Mouse (Mus musculus): ENCODE data around the gene Fgf11. TPM values are rescaled to one million over a fixed set of nuclear protein-coding genes. Genes with fewer than 3 reads are reported as not detected.

Gene Fgf11
- polyA plus RNA-seq, 1 experiment from 2014 or later, result 4.3 TPM

GRCm38 (mm10) chr11:69757303-69758089, 44.2 kb downstream of the Fgf11 start:
- H3K9ac ChIP-seq, result peak overlapping the region; percentile 86
- H3K4me2 ChIP-seq (replicated peaks), result peak overlapping the region; percentile 61
- H3K4me1 ChIP-seq (replicated peaks; ENCODE audit: control insufficient read depth, insufficient read depth, low read length), result peaks cover 51% of the 10 kb centered on the region
- H3K27ac ChIP-seq, result peak overlapping the region; percentile 99
- no peaks in the 10 kb centered on the region for H3K36me3 ChIP-seq (replicated peaks; ENCODE audit: control insufficient read depth, insufficient read depth)
- ATAC-seq (ENCODE audit: low FRiP score) (no peak), DNase-seq (ENCODE audit: low spot score) (no peak)
- H3K27me3 ChIP-seq (ENCODE audit: control insufficient read depth, insufficient read depth, low read length), result no peaks in the 10 kb centered on the region
- H3K4me3 ChIP-seq (replicated peaks; ENCODE audit: low read length), result peak overlapping the region; percentile 49
- WGBS, result 48% methylated on average over 9 of the region's 9 CpGs
- no peaks in the 10 kb centered on the region for H3K9me3 ChIP-seq (ENCODE audit: control insufficient read depth, low read length)

GRCm38 (mm10) chr11:69754701-69755100, 47.0 kb downstream of the Fgf11 start:
- peak overlapping the region; percentile 61 for H3K4me2 ChIP-seq (replicated peaks)
- peaks cover 42% of the 10 kb centered on the region for H3K4me1 ChIP-seq (replicated peaks; ENCODE audit: control insufficient read depth, insufficient read depth, low read length)
- H3K4me3 ChIP-seq (replicated peaks; ENCODE audit: low read length), result no peak overlapping the region
- no peak overlapping the region for H3K27ac ChIP-seq
- peak overlapping the region; percentile 38; the same call in 1 of the 2 replicates for H3K9ac ChIP-seq
- ATAC-seq (ENCODE audit: low FRiP score) (no peak), DNase-seq (ENCODE audit: low spot score) (peak; percentile 80)
- no peaks in the 10 kb centered on the region for H3K9me3 ChIP-seq (ENCODE audit: control insufficient read depth, low read length)
- WGBS, result 60% methylated on average over 3 of the region's 3 CpGs
- no peaks in the 10 kb centered on the region for H3K36me3 ChIP-seq (replicated peaks; ENCODE audit: control insufficient read depth, insufficient read depth)
- H3K27me3 ChIP-seq (ENCODE audit: control insufficient read depth, insufficient read depth, low read length), result no peaks in the 10 kb centered on the region

- no peak overlapping the region for H3K4me3 ChIP-seq (replicated peaks; ENCODE audit: low read length)
- peaks cover 41% of the 10 kb centered on the region for H3K4me1 ChIP-seq (replicated peaks; ENCODE audit: control insufficient read depth, insufficient read depth, low read length)
These were observed 47.4 kb downstream of the Fgf11 start for GRCm38 (mm10) chr11:69754233-69754632.

GRCm38 (mm10) chr11:69752686-69753085, 49.0 kb downstream of the Fgf11 start:
- Histone ChIP-seq H3K9ac (no peak overlapping the region), H3K4me3 (replicated peaks; ENCODE audit: low read length) (no peak overlapping the region), H3K4me1 (replicated peaks; ENCODE audit: control insufficient read depth, insufficient read depth, low read length) (peaks cover 40% of the 10 kb centered on the region), H3K27me3 (ENCODE audit: control insufficient read depth, insufficient read depth, low read length) (no peaks in the 10 kb centered on the region), H3K36me3 (replicated peaks; ENCODE audit: control insufficient read depth, insufficient read depth) (peaks cover 7% of the 10 kb centered on the region), H3K9me3 (ENCODE audit: control insufficient read depth, low read length) (no peaks in the 10 kb centered on the region), H3K4me2 (replicated peaks) (no peak overlapping the region), H3K27ac (no peak overlapping the region)
- ATAC-seq (ENCODE audit: low FRiP score) (no peak), DNase-seq (ENCODE audit: low spot score) (no peak)

More at GRCm38 (mm10) chr11:69754233-69754632, 47.4 kb downstream of the Fgf11 start:
- H3K36me3 ChIP-seq (replicated peaks; ENCODE audit: control insufficient read depth, insufficient read depth), result no peaks in the 10 kb centered on the region
- H3K9me3 ChIP-seq (ENCODE audit: control insufficient read depth, low read length), result no peaks in the 10 kb centered on the region
- H3K27me3 ChIP-seq (ENCODE audit: control insufficient read depth, insufficient read depth, low read length), result no peaks in the 10 kb centered on the region
- 91% methylated on average over 5 of the region's 5 CpGs for WGBS
- ATAC-seq (ENCODE audit: low FRiP score) (no peak), DNase-seq (ENCODE audit: low spot score) (no peak)
- no peak overlapping the region for H3K27ac ChIP-seq
- no peak overlapping the region for H3K9ac ChIP-seq
- peak overlapping the region; percentile 61 for H3K4me2 ChIP-seq (replicated peaks)

DNA sequence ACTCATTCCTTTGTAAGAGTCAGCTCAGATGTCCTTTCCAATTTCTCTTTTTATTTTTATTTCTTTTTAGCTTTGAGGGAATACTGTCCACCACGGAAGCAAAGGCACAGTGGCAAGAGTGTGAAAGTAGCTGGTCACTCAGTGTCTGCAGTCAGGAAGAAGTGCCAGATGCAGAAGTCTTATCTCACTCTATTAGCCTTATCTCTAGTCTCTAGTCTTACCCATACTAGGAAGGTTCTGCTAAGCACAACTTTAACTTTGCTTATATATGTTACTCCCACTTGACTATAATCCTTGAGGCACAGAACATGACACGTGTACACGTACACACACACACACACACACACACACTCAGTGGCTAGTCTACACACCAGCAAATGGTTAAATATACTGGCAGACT, 50.0 kb downstream of the Fgf11 start:
- Histone ChIP-seq H3K4me3 (replicated peaks; ENCODE audit: low read length) (no peak overlapping the region), H3K27me3 (ENCODE audit: control insufficient read depth, insufficient read depth, low read length) (no peaks in the 10 kb centered on the region), H3K27ac (no peak overlapping the region), H3K9ac (no peak overlapping the region), H3K4me2 (replicated peaks) (no peak overlapping the region), H3K4me1 (replicated peaks; ENCODE audit: control insufficient read depth, insufficient read depth, low read length) (peaks cover 30% of the 10 kb centered on the region), H3K9me3 (ENCODE audit: control insufficient read depth, low read length) (no peaks in the 10 kb centered on the region), H3K36me3 (replicated peaks; ENCODE audit: control insufficient read depth, insufficient read depth) (peaks cover 18% of the 10 kb centered on the region)
- DNase-seq (ENCODE audit: low spot score) (no peak), ATAC-seq (ENCODE audit: low FRiP score) (no peak)
- 93% methylated on average over 3 of the region's 3 CpGs for WGBS

Other genes with a start within 250 kb of the Fgf11 start
- gene Efnb3, start 241.7 kb downstream of the Fgf11 start, polyA plus RNA-seq (2014; fragmentation: Nextera tagmentation; extraction: Ambion mirVana), result 39.9 and 40.8 TPM in 2 replicates
- gene Wrap53, start 221.6 kb downstream of the Fgf11 start, polyA plus RNA-seq (2014; fragmentation: Nextera tagmentation; extraction: Ambion mirVana), result 15.6 and 16.8 TPM in 2 replicates
- gene Trp53, start 221.5 kb downstream of the Fgf11 start, polyA plus RNA-seq (2014; fragmentation: Nextera tagmentation; extraction: Ambion mirVana), result 55.7 TPM in 2 replicates
- 72.1 and 94.2 TPM in 2 replicates for gene Atp1b2, start 195.9 kb downstream of the Fgf11 start, polyA plus RNA-seq (2014; fragmentation: Nextera tagmentation; extraction: Ambion mirVana)
- gene Shbg, start 184.0 kb downstream of the Fgf11 start, polyA plus RNA-seq (2014; fragmentation: Nextera tagmentation; extraction: Ambion mirVana), result not detected in 2 replicates
- gene Sat2, start 179.8 kb downstream of the Fgf11 start, polyA plus RNA-seq (2014; fragmentation: Nextera tagmentation; extraction: Ambion mirVana), result 16.9 and 24.5 TPM in 2 replicates
- 27.9 and 35.1 TPM in 2 replicates for gene Fxr2, start 168.9 kb downstream of the Fgf11 start, polyA plus RNA-seq (2014; fragmentation: Nextera tagmentation; extraction: Ambion mirVana)
- not detected in 2 replicates for gene Sox15, start 146.5 kb downstream of the Fgf11 start, polyA plus RNA-seq (2014; fragmentation: Nextera tagmentation; extraction: Ambion mirVana)
- gene Mpdu1, start 139.2 kb downstream of the Fgf11 start, polyA plus RNA-seq (2014; fragmentation: Nextera tagmentation; extraction: Ambion mirVana), result 47.4 and 63.7 TPM in 2 replicates
- gene Cd68, start 135.7 kb downstream of the Fgf11 start, polyA plus RNA-seq (2014; fragmentation: Nextera tagmentation; extraction: Ambion mirVana), result 8.0 and 10.3 TPM in 2 replicates
- gene Eif4a1, start 129.4 kb downstream of the Fgf11 start, polyA plus RNA-seq (2014; fragmentation: Nextera tagmentation; extraction: Ambion mirVana), result 559 and 579 TPM in 2 replicates
- 96.2 and 99.2 TPM in 2 replicates for gene Senp3, start 119.8 kb downstream of the Fgf11 start, polyA plus RNA-seq (2014; fragmentation: Nextera tagmentation; extraction: Ambion mirVana)
- 0.20 and 0.55 TPM in 2 replicates for gene Tnfsf13, start 116.1 kb downstream of the Fgf11 start, polyA plus RNA-seq (2014; fragmentation: Nextera tagmentation; extraction: Ambion mirVana)
- gene Tnfsf12, start 106.0 kb downstream of the Fgf11 start, polyA plus RNA-seq (2014; fragmentation: Nextera tagmentation; extraction: Ambion mirVana), result 4.2 and 5.0 TPM in 2 replicates
- 1.1 and 2.6 TPM in 2 replicates for gene Tnfsfm13, start 105.8 kb downstream of the Fgf11 start, polyA plus RNA-seq (2014; fragmentation: Nextera tagmentation; extraction: Ambion mirVana)
- 24.3 and 26.9 TPM in 2 replicates for gene Polr2a, start 43.2 kb downstream of the Fgf11 start, polyA plus RNA-seq (2014; fragmentation: Nextera tagmentation; extraction: Ambion mirVana)
- 0.27 and 0.39 TPM in 2 replicates for gene Slc35g3, start 39.9 kb downstream of the Fgf11 start, polyA plus RNA-seq (2014; fragmentation: Nextera tagmentation; extraction: Ambion mirVana)
- gene Zbtb4, start 35.9 kb downstream of the Fgf11 start, polyA plus RNA-seq (2014; fragmentation: Nextera tagmentation; extraction: Ambion mirVana), result 4.6 TPM in 2 replicates
- gene Chrnb1, start 5.9 kb downstream of the Fgf11 start, polyA plus RNA-seq (2014; fragmentation: Nextera tagmentation; extraction: Ambion mirVana), result 1.4 and 1.6 TPM in 2 replicates
- 0.90 and 1.9 TPM in 2 replicates for gene Tmem102, start 3.8 kb upstream of the Fgf11 start, polyA plus RNA-seq (2014; fragmentation: Nextera tagmentation; extraction: Ambion mirVana)
- not detected in 2 replicates for gene Gm39566, start 13.4 kb upstream of the Fgf11 start, polyA plus RNA-seq (2014; fragmentation: Nextera tagmentation; extraction: Ambion mirVana)
- gene Spem2, start 16.6 kb upstream of the Fgf11 start, polyA plus RNA-seq (2014; fragmentation: Nextera tagmentation; extraction: Ambion mirVana), result not detected in 2 replicates
- gene Spem1, start 20.3 kb upstream of the Fgf11 start, polyA plus RNA-seq (2014; fragmentation: Nextera tagmentation; extraction: Ambion mirVana), result 0.40 and 0.44 TPM in 2 replicates
- 22.3 and 24.7 TPM in 2 replicates for gene Nlgn2, start 35.9 kb upstream of the Fgf11 start, polyA plus RNA-seq (2014; fragmentation: Nextera tagmentation; extraction: Ambion mirVana)
- 321 and 409 TPM in 2 replicates for gene Tmem256, start 36.7 kb upstream of the Fgf11 start, polyA plus RNA-seq (2014; fragmentation: Nextera tagmentation; extraction: Ambion mirVana)
- gene Plscr3, start 44.5 kb upstream of the Fgf11 start, polyA plus RNA-seq (2014; fragmentation: Nextera tagmentation; extraction: Ambion mirVana), result 39.3 and 39.8 TPM in 2 replicates
- gene Tnk1, start 56.9 kb upstream of the Fgf11 start, polyA plus RNA-seq (2014; fragmentation: Nextera tagmentation; extraction: Ambion mirVana), result not detected in 2 replicates
- not detected in 2 replicates for gene Tmem95, start 76.2 kb upstream of the Fgf11 start, polyA plus RNA-seq (2014; fragmentation: Nextera tagmentation; extraction: Ambion mirVana)
- 2.2 and 2.3 TPM in 2 replicates for gene Kctd11, start 79.5 kb upstream of the Fgf11 start, polyA plus RNA-seq (2014; fragmentation: Nextera tagmentation; extraction: Ambion mirVana)
- 0.20 and 0.33 TPM in 2 replicates for gene Acap1, start 93.7 kb upstream of the Fgf11 start, polyA plus RNA-seq (2014; fragmentation: Nextera tagmentation; extraction: Ambion mirVana)
- 5.4 and 7.6 TPM in 2 replicates for gene 2810408A11Rik, start 99.1 kb upstream of the Fgf11 start, polyA plus RNA-seq (2014; fragmentation: Nextera tagmentation; extraction: Ambion mirVana)
- 25.6 and 28.1 TPM in 2 replicates for gene Neurl4, start 99.2 kb upstream of the Fgf11 start, polyA plus RNA-seq (2014; fragmentation: Nextera tagmentation; extraction: Ambion mirVana)
- 50.4 and 56.5 TPM in 2 replicates for gene Gps2, start 112.0 kb upstream of the Fgf11 start, polyA plus RNA-seq (2014; fragmentation: Nextera tagmentation; extraction: Ambion mirVana)
- gene Eif5a, start 120.1 kb upstream of the Fgf11 start, polyA plus RNA-seq (2014; fragmentation: Nextera tagmentation; extraction: Ambion mirVana), result 1,061 and 1,077 TPM in 2 replicates
- gene Ybx2, start 133.9 kb upstream of the Fgf11 start, polyA plus RNA-seq (2014; fragmentation: Nextera tagmentation; extraction: Ambion mirVana), result 7.1 and 7.3 TPM in 2 replicates
- 2.2 and 2.3 TPM in 2 replicates for gene Slc2a4, start 146.3 kb upstream of the Fgf11 start, polyA plus RNA-seq (2014; fragmentation: Nextera tagmentation; extraction: Ambion mirVana)
- 0.32 and 0.47 TPM in 2 replicates for gene Cldn7, start 162.9 kb upstream of the Fgf11 start, polyA plus RNA-seq (2014; fragmentation: Nextera tagmentation; extraction: Ambion mirVana)
- gene Ctdnep1, start 179.3 kb upstream of the Fgf11 start, polyA plus RNA-seq (2014; fragmentation: Nextera tagmentation; extraction: Ambion mirVana), result 25.5 and 29.4 TPM in 2 replicates
- 168 and 169 TPM in 2 replicates for gene Elp5, start 180.7 kb upstream of the Fgf11 start, polyA plus RNA-seq (2014; fragmentation: Nextera tagmentation; extraction: Ambion mirVana)
- 624 and 628 TPM in 2 replicates for gene Gabarap, start 189.3 kb upstream of the Fgf11 start, polyA plus RNA-seq (2014; fragmentation: Nextera tagmentation; extraction: Ambion mirVana)
- 38.0 and 38.4 TPM in 2 replicates for gene Phf23, start 193.9 kb upstream of the Fgf11 start, polyA plus RNA-seq (2014; fragmentation: Nextera tagmentation; extraction: Ambion mirVana)
- gene Dvl2, start 198.7 kb upstream of the Fgf11 start, polyA plus RNA-seq (2014; fragmentation: Nextera tagmentation; extraction: Ambion mirVana), result 17.9 and 20.9 TPM in 2 replicates
- 49.9 and 56.1 TPM in 2 replicates for gene Acadvl, start 213.6 kb upstream of the Fgf11 start, polyA plus RNA-seq (2014; fragmentation: Nextera tagmentation; extraction: Ambion mirVana)
- gene Dlg4, start 215.1 kb upstream of the Fgf11 start, polyA plus RNA-seq (2014; fragmentation: Nextera tagmentation; extraction: Ambion mirVana), result 25.6 and 26.6 TPM in 2 replicates